Mouse (Mus musculus) embryonic facial prominence, embryonic 13.5 days (tissue): ENCODE measurements around the gene Acsm1. TPM values are rescaled to one million over a fixed set of nuclear protein-coding genes. Genes with fewer than 3 reads are reported as not detected.
"Not testable (repeated sequence)": the region's sequence is repeated elsewhere in the genome, so short reads cannot be mapped to it uniquely, and the experiment has no call there.

Experiments
- ATAC-seq: fragments of 200-750 bp; cut with Nextera tagmentation; 2 replicates; pipeline ENCODE4 v1.8.0; 2017; ENCODE audit warnings: low read depth; ENCODE audit not compliant: insufficient number of reproducible peaks, insufficient read depth, low FRiP score, low TSS enrichment
- H3K27ac ChIP-seq: fragments of 300-500 bp; sonication (generic); 2 replicates; pipeline ENCODE4 v1.5.1; 2015; ENCODE audit warnings: moderate library complexity, mild to moderate bottlenecking, inconsistent platforms
- H3K27me3 ChIP-seq: fragments of 300-500 bp; sonication (generic); 2 replicates; pipeline ENCODE4 v1.6.1; 2015; ENCODE audit warnings: mild to moderate bottlenecking, inconsistent platforms
- H3K36me3 ChIP-seq: fragments of 300-500 bp; sonication (generic); 2 replicates; pipeline ENCODE4 v1.6.1; 2015; ENCODE audit warnings: mild to moderate bottlenecking, inconsistent platforms
- H3K4me1 ChIP-seq: fragments of 300-500 bp; sonication (generic); 2 replicates; pipeline ENCODE4 v1.6.1; 2015; ENCODE audit warnings: inconsistent platforms
- H3K4me2 ChIP-seq: fragments of 300-500 bp; sonication (generic); 2 replicates; pipeline ENCODE4 v1.6.1; 2015; ENCODE audit warnings: moderate library complexity, mild to moderate bottlenecking, inconsistent platforms
- H3K4me3 ChIP-seq: fragments of 300-500 bp; sonication (generic); 2 replicates; pipeline ENCODE4 v1.5.1; 2015; ENCODE audit warnings: mild to moderate bottlenecking, inconsistent platforms
- H3K9ac ChIP-seq: fragments of 300-500 bp; sonication (generic); 2 replicates; pipeline ENCODE4 v1.6.1; 2015; ENCODE audit warnings: mild to moderate bottlenecking, inconsistent platforms
- H3K9me3 ChIP-seq: fragments of 300-500 bp; sonication (generic); 2 replicates; pipeline ENCODE4 v1.6.1; 2016; ENCODE audit warnings: inconsistent platforms
- WGBS: fragments of 180-500 bp; shearing (Covaris S2); methylation state at CpG from one replicate; pipeline ENCODE4 v1.1.7; 2015; ENCODE audit warnings: mixed read lengths; 5-methylcytosine and 5-hydroxymethylcytosine counted together
- polyA plus RNA-seq: library from polyadenylated mRNA; unstranded; fragments of >200 nt; fragmentation: Nextera tagmentation; extraction: Ambion mirVana; gene quantifications from 2 replicates; pipeline ENCODE4 v1.2.1, GENCODE M21; 2015

The Acsm1 gene
- 0.96 TPM in 1 of 2 replicates, not detected in the other for polyA plus RNA-seq

DNA sequence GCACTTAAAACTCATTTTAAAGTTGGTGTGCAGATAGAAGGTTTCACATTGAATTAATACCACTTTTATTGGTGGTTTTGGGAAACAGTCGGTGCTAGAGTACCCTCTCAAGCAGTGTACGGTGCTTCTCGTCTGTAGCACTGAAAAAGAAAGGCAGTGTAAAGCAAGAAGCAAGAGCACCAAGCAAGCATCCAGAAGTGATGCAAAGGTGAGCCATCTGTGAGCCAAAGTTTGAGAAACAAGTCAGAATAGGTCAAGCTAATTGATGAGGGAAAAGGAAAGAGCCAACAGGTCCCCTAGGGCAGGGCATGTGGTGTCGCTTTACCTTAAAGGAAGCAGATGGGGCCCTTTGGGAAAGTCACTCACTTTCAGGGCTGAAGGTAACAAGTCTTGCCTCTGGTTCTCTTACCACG lies at the start of gene Acsm1:
Acsm1 (plus strand) TSS at position 363 of the 413 bp plus-strand sequence.
- H3K4me1 ChIP-seq = no peaks in the 10 kb centered on the region
- H3K27ac ChIP-seq = no peak within 1 kb of the TSS
- no peak within 1 kb of the TSS for H3K4me3 ChIP-seq
- H3K36me3 ChIP-seq = no peaks in the 10 kb centered on the region
- no peaks in the 10 kb centered on the region for H3K27me3 ChIP-seq
- ATAC-seq = no peak
- H3K9me3 ChIP-seq = no peaks in the 10 kb centered on the region
- WGBS = 68% methylated on average over 5 of the region's 5 CpGs
- H3K9ac ChIP-seq = no peak within 1 kb of the TSS
- H3K4me2 ChIP-seq = no peak within 1 kb of the TSS

DNA sequence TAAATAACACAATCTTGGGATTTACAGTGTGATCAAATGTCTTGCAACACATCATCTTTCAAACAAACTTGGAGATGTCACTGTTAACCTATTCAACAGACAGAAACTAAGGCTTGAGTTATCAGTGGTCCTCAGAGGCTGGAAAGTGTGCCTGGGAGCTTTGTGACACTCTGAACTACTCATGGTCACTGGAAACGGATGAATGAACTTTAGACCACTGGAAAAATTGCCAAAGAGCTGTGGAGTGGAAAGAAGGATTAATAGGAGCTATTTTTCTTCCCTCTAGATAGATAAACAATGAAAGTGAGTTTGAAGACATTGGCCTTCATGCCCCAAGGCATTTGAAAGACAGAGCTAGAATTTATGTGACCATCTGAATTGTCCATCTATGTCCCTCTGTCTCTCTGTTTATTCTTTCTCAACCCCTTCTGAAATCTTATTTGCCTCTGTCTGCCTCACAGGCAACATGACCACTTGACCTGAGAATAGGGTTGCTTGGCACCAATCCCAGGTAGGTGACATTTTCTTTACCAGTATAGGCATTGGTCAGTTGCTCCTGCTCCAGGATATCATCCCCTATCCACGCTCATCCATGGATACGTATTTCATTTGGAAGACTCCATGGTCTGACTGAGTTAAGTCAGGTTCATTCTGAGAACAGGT lies 46.9 kb upstream of the Acsm1 start:
- Histone ChIP-seq H3K27ac (no peak overlapping the region), H3K36me3 (no peaks in the 10 kb centered on the region), H3K4me1 (no peaks in the 10 kb centered on the region), H3K4me2 (no peak overlapping the region), H3K9me3 (no peaks in the 10 kb centered on the region), H3K9ac (no peak overlapping the region), H3K27me3 (no peaks in the 10 kb centered on the region), H3K4me3 (no peak overlapping the region)
- no peak for ATAC-seq
- 87% methylated on average over 3 of the region's 3 CpGs for WGBS

- Histone ChIP-seq H3K4me3 (no peak overlapping the region), H3K27ac (no peak overlapping the region), H3K9me3 (no peaks in the 10 kb centered on the region), H3K36me3 (no peaks in the 10 kb centered on the region), H3K4me1 (no peaks in the 10 kb centered on the region), H3K9ac (no peak overlapping the region), H3K4me2 (no peak overlapping the region), H3K27me3 (no peaks in the 10 kb centered on the region)
- 72% methylated on average over 3 of the region's 3 CpGs for WGBS
- ATAC-seq = no peak
These were observed 46.4 kb upstream of the Acsm1 start for GRCm38 (mm10) chr7:119560452-119560835.

GRCm38 (mm10) chr7:119561441-119561840 lies 45.4 kb upstream of the Acsm1 start:
- WGBS = 49% methylated on average over 4 of the region's 4 CpGs

GRCm38 (mm10) chr7:119562476-119562875 lies 44.4 kb upstream of the Acsm1 start:
- not testable (repeated sequence) for H3K27me3 ChIP-seq, H3K9me3 ChIP-seq, H3K27ac ChIP-seq, H3K4me3 ChIP-seq, H3K4me2 ChIP-seq, H3K36me3 ChIP-seq, ATAC-seq, H3K4me1 ChIP-seq, H3K9ac ChIP-seq
- WGBS = 88% methylated on average over 2 of the region's 2 CpGs

More at GRCm38 (mm10) chr7:119561441-119561840, 45.4 kb upstream of the Acsm1 start:
- Histone ChIP-seq H3K36me3 (no peaks in the 10 kb centered on the region), H3K9ac (no peak overlapping the region), H3K27me3 (no peaks in the 10 kb centered on the region), H3K9me3 (no peaks in the 10 kb centered on the region), H3K4me1 (no peaks in the 10 kb centered on the region), H3K27ac (no peak overlapping the region), H3K4me2 (no peak overlapping the region), H3K4me3 (no peak overlapping the region)
- ATAC-seq = no peak

GRCm38 (mm10) chr7:119594530-119595107 lies 12.2 kb upstream of the Acsm1 start:
- Histone ChIP-seq H3K9ac (no peak overlapping the region), H3K27me3 (no peaks in the 10 kb centered on the region), H3K36me3 (no peaks in the 10 kb centered on the region), H3K4me1 (no peaks in the 10 kb centered on the region), H3K4me2 (no peak overlapping the region), H3K4me3 (no peak overlapping the region), H3K9me3 (no peaks in the 10 kb centered on the region), H3K27ac (no peak overlapping the region)
- no peak for ATAC-seq
- 81% methylated on average over 3 of the region's 3 CpGs for WGBS

- Histone ChIP-seq H3K4me2 (no peak overlapping the region), H3K9me3 (no peaks in the 10 kb centered on the region), H3K4me3 (no peak overlapping the region), H3K27me3 (no peaks in the 10 kb centered on the region), H3K27ac (no peak overlapping the region), H3K9ac (no peak overlapping the region), H3K4me1 (no peaks in the 10 kb centered on the region), H3K36me3 (no peaks in the 10 kb centered on the region)
- no peak for ATAC-seq
- 16% methylated on average over 1 of the region's 1 CpGs for whole genome bisulfite sequencing
These were observed 11.5 kb upstream of the Acsm1 start for GRCm38 (mm10) chr7:119595306-119595705.

- ATAC-seq = no peak
- WGBS = 68% methylated on average over 2 of the region's 2 CpGs
These were observed 10.3 kb upstream of the Acsm1 start for GRCm38 (mm10) chr7:119596536-119596935.

GRCm38 (mm10) chr7:119601195-119601953 lies 5.5 kb upstream of the Acsm1 start:
- Histone ChIP-seq H3K9me3 (no peaks in the 10 kb centered on the region), H3K36me3 (no peaks in the 10 kb centered on the region), H3K4me2 (no peak overlapping the region), H3K27ac (no peak overlapping the region), H3K27me3 (no peaks in the 10 kb centered on the region), H3K4me3 (no peak overlapping the region), H3K9ac (no peak overlapping the region), H3K4me1 (no peaks in the 10 kb centered on the region)
- 84% methylated on average over 2 of the region's 2 CpGs for whole genome bisulfite sequencing
- ATAC-seq = no peak

More at GRCm38 (mm10) chr7:119596536-119596935, 10.3 kb upstream of the Acsm1 start:
- no peaks in the 10 kb centered on the region for H3K4me1 ChIP-seq
- no peak overlapping the region for H3K4me2 ChIP-seq
- H3K36me3 ChIP-seq = no peaks in the 10 kb centered on the region
- H3K4me3 ChIP-seq = no peak overlapping the region
- H3K27ac ChIP-seq = no peak overlapping the region
- no peak overlapping the region for H3K9ac ChIP-seq
- H3K9me3 ChIP-seq = no peaks in the 10 kb centered on the region
- H3K27me3 ChIP-seq = no peaks in the 10 kb centered on the region

GRCm38 (mm10) chr7:119601954-119602317 lies 4.9 kb upstream of the Acsm1 start:
- Histone ChIP-seq H3K4me3 (no peak overlapping the region), H3K27me3 (no peaks in the 10 kb centered on the region), H3K36me3 (no peaks in the 10 kb centered on the region), H3K9me3 (no peaks in the 10 kb centered on the region), H3K4me2 (no peak overlapping the region), H3K4me1 (no peaks in the 10 kb centered on the region), H3K27ac (no peak overlapping the region), H3K9ac (no peak overlapping the region)
- WGBS = 64% methylated on average over 1 of the region's 1 CpGs
- no peak for ATAC-seq

DNA sequence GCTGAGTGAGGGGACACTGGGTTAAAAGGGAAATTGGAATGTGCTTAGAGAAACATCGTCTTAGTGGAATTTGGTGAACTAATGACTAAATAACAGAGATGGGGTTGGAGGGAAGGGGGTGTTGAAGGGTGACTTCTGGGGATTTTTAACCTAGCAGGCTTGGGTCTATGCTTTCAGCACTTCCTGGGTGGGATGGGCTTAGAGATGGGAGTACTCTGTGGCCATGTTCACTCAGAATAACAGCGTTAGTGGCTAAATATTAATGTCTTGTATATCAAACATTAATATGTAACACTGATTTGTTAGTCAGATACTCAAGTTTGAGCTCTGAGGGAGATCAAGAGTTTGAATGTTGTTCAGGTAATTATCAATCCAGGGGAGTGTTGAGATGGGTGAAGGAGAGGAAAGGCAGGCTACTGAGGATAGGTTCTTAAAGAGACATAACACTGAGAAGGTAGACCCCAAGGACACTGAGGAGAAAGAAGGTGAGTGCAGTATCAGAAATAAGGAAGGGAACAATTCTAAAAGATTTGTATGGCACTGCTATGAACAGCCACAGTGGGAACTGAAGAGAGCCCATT lies 1.8 kb upstream of the Acsm1 start:
- 71% methylated on average over 2 of the region's 2 CpGs for WGBS
- no peak overlapping the region for H3K27ac ChIP-seq
- no peak for ATAC-seq

More for the DNA sequence above, 1.8 kb upstream of the Acsm1 start:
- no peak overlapping the region for H3K4me2 ChIP-seq
- H3K36me3 ChIP-seq = no peaks in the 10 kb centered on the region
- H3K9me3 ChIP-seq = no peaks in the 10 kb centered on the region
- H3K4me1 ChIP-seq = no peaks in the 10 kb centered on the region
- no peak overlapping the region for H3K4me3 ChIP-seq
- H3K27me3 ChIP-seq = no peaks in the 10 kb centered on the region
- no peak overlapping the region for H3K9ac ChIP-seq
